Mouse (Mus musculus) neural tube, embryonic 12.5 days (tissue): ENCODE data around the gene Pdgfa. TPM values are rescaled to one million over a fixed set of nuclear protein-coding genes. Genes with fewer than 3 reads are reported as not detected.

Source experiments
- ATAC-seq: fragments of 200-750 bp; cut with Nextera tagmentation; 2 replicates; pipeline ENCODE4 v1.8.0; 2017; ENCODE audit warnings: low read depth, mild to moderate bottlenecking, moderate TSS enrichment, moderate library complexity; ENCODE audit not compliant: low FRiP score
- H3K27ac ChIP-seq: fragments of 300-500 bp; sonication (generic); 2 replicates; pipeline ENCODE4 v1.5.1; 2016
- H3K27me3 ChIP-seq: fragments of 300-500 bp; sonication (generic); replicated peaks from 2 replicates; pipeline ENCODE4 v1.6.1; 2016; ENCODE audit warnings: mild to moderate bottlenecking
- H3K36me3 ChIP-seq: fragments of 300-500 bp; sonication (generic); 2 replicates; pipeline ENCODE4 v1.6.1; 2016; ENCODE audit warnings: mild to moderate bottlenecking
- H3K4me1 ChIP-seq: fragments of 300-500 bp; sonication (generic); 2 replicates; pipeline ENCODE4 v1.6.1; 2016
- H3K4me2 ChIP-seq: fragments of 300-500 bp; sonication (generic); replicated peaks from 2 replicates; pipeline ENCODE4 v1.6.1; 2016; ENCODE audit warnings: mild to moderate bottlenecking
- H3K4me3 ChIP-seq: fragments of 300-500 bp; sonication (generic); 2 replicates; pipeline ENCODE4 v1.5.1; 2016
- H3K9ac ChIP-seq: fragments of 300-500 bp; sonication (generic); 2 replicates; pipeline ENCODE4 v1.6.1; 2016; ENCODE audit warnings: mild to moderate bottlenecking
- H3K9me3 ChIP-seq: fragments of 300-500 bp; sonication (generic); 2 replicates; pipeline ENCODE4 v1.6.1; 2016; ENCODE audit warnings: mild to moderate bottlenecking
- WGBS: fragments of 180-500 bp; shearing (Covaris S2); methylation state at CpG from one replicate; pipeline ENCODE4 v1.1.7; 2016; 5-methylcytosine and 5-hydroxymethylcytosine counted together
- polyA plus RNA-seq: library from polyadenylated mRNA; unstranded; fragments of >200 nt; fragmentation: Nextera tagmentation; extraction: Ambion mirVana; gene quantifications from 2 replicates; pipeline ENCODE4 v1.2.1, GENCODE M21; 2016

The Pdgfa gene
- polyA plus RNA-seq, 1 experiment from 2014 or later: 12.1 TPM

DNA sequence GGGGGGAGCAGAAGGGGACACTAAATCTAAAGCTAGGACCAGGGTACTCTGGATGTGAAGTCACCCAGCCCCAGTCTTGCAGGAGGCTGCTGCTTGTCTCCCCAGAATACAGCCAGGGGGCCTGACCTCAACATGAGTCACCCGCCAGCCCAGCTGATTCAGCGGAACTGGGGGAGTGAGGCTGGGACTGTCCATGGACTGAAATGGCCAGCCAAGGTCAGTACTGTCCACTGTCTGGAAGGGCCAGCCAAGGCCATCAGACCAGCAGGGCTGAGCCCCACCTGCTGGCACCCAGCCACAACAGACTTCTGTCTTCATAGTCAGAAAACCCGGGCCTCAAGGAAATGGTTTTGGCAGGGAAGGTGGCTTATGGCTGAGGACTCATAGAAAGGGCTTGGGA lies 17.9 kb upstream of the Pdgfa start:
- Histone ChIP-seq H3K9me3 (no peaks in the 10 kb centered on the region), H3K4me1 (no peaks in the 10 kb centered on the region; the same call in 1 of the 2 replicates), H3K36me3 (peaks cover 11% of the 10 kb centered on the region; the same call in 1 of the 2 replicates), H3K27ac (no peak overlapping the region), H3K4me2 (no peak overlapping the region), H3K4me3 (no peak overlapping the region), H3K27me3 (no peaks in the 10 kb centered on the region), H3K9ac (no peak overlapping the region)
- WGBS: 65% methylated on average over 3 of the region's 3 CpGs
- no peak for ATAC-seq

DNA sequence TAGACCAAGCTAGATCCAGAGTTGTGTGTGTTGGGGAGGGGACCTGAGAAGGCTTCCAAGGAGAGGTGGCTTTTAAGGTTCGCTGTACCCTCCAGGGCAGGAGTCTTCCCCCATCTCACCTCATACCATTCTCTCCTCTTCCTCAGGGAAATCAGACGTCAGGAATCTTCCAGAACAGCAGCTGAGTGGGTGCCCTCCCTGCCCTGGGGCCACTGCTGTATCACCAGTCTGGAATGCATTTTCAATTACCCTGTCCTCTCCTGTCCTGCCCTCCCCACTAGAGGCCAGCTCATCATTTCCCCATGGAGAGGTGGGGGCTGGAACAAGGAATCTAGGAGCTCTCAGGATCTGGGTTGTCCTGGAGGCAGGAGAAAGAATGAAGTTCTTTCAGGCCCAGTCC lies 13.5 kb upstream of the Pdgfa start:
- Histone ChIP-seq H3K4me3 (no peak overlapping the region), H3K27me3 (no peaks in the 10 kb centered on the region), H3K4me2 (no peak overlapping the region), H3K9me3 (no peaks in the 10 kb centered on the region), H3K4me1 (no peaks in the 10 kb centered on the region; the same call in 1 of the 2 replicates), H3K27ac (no peak overlapping the region), H3K36me3 (no peaks in the 10 kb centered on the region), H3K9ac (no peak overlapping the region)
- 79% methylated on average over 2 of the region's 2 CpGs for WGBS
- no peak for ATAC-seq

DNA sequence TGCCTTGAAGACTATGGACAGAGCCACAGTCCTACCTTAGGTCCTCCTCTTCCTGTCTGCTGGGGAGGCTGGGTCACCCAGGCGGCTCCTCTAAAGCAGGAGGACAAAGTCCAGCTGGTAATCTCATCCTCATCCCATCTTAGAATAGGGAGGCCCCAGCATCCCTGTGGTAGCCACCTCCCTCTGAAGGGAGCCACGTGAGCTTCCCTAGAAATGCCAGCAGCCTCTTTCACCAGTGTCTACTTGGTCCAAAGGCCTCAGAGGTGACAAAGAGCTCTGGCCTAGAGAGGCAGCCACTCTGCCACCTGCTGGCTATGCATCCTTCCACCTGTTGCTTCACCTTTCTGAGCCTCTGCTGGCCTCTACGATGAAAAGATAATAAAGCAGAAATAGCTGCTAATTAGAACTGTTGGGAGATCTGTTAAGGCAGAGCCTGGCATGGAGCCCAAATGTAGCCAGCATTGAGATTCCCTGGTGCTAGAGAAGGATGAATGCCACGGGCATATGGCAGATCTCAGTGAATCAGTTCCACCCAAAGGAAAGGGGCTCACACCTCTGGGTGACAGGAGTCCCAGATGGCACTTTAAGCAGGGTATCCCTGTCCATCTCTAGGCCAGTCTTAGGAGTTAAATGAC lies 10.1 kb upstream of the Pdgfa start:
- H3K9ac ChIP-seq: no peak overlapping the region
- H3K4me3 ChIP-seq: no peak overlapping the region
- H3K4me2 ChIP-seq: no peak overlapping the region
- H3K27me3 ChIP-seq: no peaks in the 10 kb centered on the region
- H3K9me3 ChIP-seq: no peaks in the 10 kb centered on the region
- no peak overlapping the region for H3K27ac ChIP-seq
- ATAC-seq: no peak
- WGBS: 65% methylated on average over 4 of the region's 4 CpGs
- no peaks in the 10 kb centered on the region for H3K36me3 ChIP-seq
- H3K4me1 ChIP-seq: no peaks in the 10 kb centered on the region

DNA sequence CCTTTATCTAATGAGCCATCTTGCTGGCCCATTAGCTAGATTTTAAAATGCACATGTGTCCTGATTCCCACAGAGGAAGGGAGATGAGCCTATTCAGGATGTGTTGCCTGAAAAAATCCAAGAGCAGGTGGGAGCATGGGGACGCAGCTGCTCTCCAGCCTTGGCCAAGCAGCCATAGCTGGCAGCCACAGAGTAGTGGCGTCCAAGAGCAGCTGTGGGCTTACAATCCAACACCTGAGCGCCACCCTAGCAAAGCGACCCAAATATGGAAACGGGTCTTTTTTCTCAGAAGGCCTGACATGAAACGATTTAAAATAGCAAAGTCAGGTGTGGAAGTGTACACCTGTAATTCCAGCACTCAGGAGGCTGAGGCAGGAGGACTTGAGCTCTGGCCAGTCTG lies 7.4 kb upstream of the Pdgfa start:
- Histone ChIP-seq H3K4me3 (no peak overlapping the region), H3K4me2 (no peak overlapping the region), H3K36me3 (no peaks in the 10 kb centered on the region), H3K4me1 (no peaks in the 10 kb centered on the region), H3K9me3 (0 out of 2 replicates have a peak, but pooled peaks cover 6% of the 10 kb centered on the region), H3K27ac (no peak overlapping the region), H3K9ac (no peak overlapping the region), H3K27me3 (peaks cover 7% of the 10 kb centered on the region)
- no peak for ATAC-seq
- 82% methylated on average over 6 of the region's 6 CpGs for WGBS

DNA sequence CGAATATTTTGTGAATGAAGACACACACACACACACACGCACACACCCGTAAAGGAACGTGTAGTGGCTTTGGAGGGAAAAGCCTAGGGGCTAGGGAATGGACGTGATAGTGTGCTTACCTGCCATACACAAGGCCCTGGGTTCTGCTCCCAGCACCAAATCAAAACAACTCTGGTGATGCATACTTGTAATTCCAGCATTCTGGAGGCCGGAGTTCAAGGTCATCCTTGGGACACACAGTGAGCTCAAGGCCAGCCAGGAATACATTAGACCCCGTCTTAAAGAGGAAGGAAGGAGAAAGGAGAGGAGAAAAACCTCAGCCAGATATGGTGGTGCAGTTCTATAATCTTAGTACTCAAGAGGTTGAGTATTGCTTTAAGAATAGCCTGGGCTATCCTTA lies 2.5 kb upstream of the Pdgfa start:
- H3K27me3 ChIP-seq: peaks cover 46% of the 10 kb centered on the region

DNA sequence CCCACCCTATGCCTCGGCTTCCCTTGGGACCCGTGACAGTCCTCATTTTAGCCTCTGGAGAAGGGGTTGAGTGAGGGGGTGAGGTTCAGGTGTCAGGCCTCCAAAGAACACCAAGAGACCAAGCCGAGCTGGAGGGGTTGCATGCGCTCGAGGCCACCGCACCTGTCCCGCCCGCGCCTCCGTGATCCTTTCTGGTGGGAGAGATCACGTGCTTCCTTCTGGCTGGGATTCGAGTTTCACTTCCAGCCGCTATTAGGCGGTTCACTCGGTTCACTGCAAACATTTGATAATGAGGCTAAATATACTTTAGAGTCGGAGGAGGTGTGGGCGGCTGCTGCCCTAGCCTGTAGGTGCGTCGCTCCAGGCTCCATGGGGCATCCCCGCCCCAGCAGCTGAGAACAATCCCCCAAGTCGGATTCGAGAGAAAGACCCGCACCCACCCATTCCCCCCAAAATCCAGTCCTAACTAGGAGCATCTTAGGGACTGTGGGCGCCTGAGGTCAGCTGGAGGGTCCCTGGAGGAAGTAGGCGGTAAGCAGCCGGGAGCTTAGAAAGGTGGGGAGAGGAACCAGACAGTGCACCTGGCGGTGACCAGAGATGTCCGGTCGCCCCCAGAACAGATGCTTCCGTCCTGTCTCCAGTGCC lies 888 bp upstream of the Pdgfa start:
- H3K27me3 ChIP-seq: peaks cover 63% of the 10 kb centered on the region
- no peak for ATAC-seq
- H3K4me2 ChIP-seq: peak overlapping the region; percentile 97
- H3K36me3 ChIP-seq: no peaks in the 10 kb centered on the region
- H3K4me1 ChIP-seq: peaks cover 42% of the 10 kb centered on the region
- peak overlapping the region; percentile 9; the same call in 1 of the 2 replicates for H3K4me3 ChIP-seq
- under 1% methylated on average over 30 of the region's 30 CpGs for WGBS
- H3K9me3 ChIP-seq: 0 out of 2 replicates have a peak, but pooled peaks cover 6% of the 10 kb centered on the region
- H3K27ac ChIP-seq: no peak overlapping the region
- no peak overlapping the region for H3K9ac ChIP-seq

More for the DNA sequence above, 2.5 kb upstream of the Pdgfa start:
- H3K9ac ChIP-seq: no peak overlapping the region
- 0 out of 2 replicates have a peak, but pooled peaks cover 6% of the 10 kb centered on the region for H3K9me3 ChIP-seq
- H3K4me1 ChIP-seq: peaks cover 28% of the 10 kb centered on the region
- H3K4me2 ChIP-seq: no peak overlapping the region
- H3K4me3 ChIP-seq: no peak overlapping the region
- WGBS: 68% methylated on average over 7 of the region's 7 CpGs
- no peak overlapping the region for H3K27ac ChIP-seq
- no peak for ATAC-seq
- no peaks in the 10 kb centered on the region for H3K36me3 ChIP-seq

DNA sequence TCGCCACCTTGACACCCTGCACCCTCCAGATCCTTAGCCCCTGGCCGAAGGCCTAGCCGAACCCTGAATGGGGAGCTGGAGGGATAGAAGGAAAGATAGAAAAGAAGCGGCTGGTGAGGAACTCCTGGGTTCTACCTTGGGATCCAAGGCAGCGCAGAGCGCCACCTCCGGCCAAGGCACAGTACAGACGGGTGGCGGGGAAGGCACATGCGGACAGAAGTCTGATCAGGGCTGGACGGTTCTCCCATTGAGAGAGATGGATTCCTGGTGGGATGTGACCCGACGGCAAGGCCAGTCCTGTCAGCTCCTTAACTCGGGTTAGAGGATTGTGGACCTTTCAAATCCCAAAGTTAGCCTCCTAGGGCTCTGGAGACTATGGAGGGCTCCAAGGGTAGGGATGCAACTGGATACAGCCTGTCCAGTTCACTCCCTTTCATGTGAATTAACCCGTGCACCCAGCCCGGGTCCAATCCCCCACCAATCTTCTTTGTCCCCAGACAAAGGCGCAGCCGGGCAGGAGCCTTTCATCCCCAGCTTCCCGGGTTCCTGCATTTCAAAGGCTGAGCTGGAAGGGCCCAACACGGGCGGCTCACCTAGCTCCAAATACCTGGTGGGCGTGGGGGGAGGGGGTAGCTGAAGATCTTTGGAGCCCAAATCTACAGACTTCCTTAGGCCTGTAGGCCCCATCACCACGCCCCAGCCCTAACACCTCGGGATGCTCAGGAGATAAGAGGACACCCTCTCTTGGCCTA lies 672 bp downstream of the Pdgfa start:
- H3K36me3 ChIP-seq: no peaks in the 10 kb centered on the region
- H3K4me2 ChIP-seq: peak overlapping the region; percentile 97
- H3K27me3 ChIP-seq: peaks cover 79% of the 10 kb centered on the region
- peak overlapping the region; percentile 65 for H3K4me3 ChIP-seq
- H3K9ac ChIP-seq: peak overlapping the region; percentile 75; the same call in 1 of the 2 replicates
- no peak for ATAC-seq
- peaks cover 56% of the 10 kb centered on the region for H3K4me1 ChIP-seq
- H3K27ac ChIP-seq: no peak overlapping the region
- under 1% methylated on average over 24 of the region's 24 CpGs for WGBS
- no peaks in the 10 kb centered on the region for H3K9me3 ChIP-seq

DNA sequence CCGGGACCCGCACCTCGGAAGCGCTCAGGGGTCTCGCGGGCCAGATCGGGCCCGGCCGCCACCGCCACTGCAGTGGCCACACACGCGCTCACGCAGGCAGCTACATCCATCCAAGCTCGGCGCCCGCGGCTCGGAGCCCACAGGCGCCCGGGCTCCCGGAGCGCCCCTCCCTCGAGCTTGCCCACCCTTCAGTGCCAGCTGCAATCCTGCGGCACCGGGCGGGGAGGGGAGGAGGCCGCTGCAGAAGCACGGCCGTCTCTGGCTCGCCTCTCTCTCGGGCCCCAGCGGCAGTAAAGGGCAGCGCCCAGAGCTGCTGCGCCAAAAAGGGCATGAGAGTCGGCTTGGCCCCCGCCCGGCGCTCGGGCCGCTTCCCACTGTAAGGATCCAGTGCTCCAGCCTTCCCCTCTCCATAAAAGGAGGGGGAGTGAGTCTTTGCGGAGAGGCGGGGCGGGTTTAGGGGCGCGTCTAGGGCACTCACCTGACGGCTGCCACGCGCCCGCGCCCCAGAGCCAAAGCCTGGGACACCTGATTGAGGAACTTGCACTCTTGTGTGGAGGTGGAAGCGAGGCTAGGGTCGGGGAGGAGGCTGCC lies 1.4 kb downstream of the Pdgfa start:
- peaks cover 58% of the 10 kb centered on the region for H3K4me1 ChIP-seq
- peak overlapping the region; percentile 75 for H3K9ac ChIP-seq
- no peak overlapping the region for H3K27ac ChIP-seq
- no peaks in the 10 kb centered on the region for H3K36me3 ChIP-seq
- peaks cover 85% of the 10 kb centered on the region for H3K27me3 ChIP-seq
- H3K4me3 ChIP-seq: peak overlapping the region; percentile 65
- H3K9me3 ChIP-seq: no peaks in the 10 kb centered on the region
- ATAC-seq: peak; percentile 52
- 1% methylated on average over 51 of the region's 52 CpGs for WGBS
- peak overlapping the region; percentile 97 for H3K4me2 ChIP-seq

DNA sequence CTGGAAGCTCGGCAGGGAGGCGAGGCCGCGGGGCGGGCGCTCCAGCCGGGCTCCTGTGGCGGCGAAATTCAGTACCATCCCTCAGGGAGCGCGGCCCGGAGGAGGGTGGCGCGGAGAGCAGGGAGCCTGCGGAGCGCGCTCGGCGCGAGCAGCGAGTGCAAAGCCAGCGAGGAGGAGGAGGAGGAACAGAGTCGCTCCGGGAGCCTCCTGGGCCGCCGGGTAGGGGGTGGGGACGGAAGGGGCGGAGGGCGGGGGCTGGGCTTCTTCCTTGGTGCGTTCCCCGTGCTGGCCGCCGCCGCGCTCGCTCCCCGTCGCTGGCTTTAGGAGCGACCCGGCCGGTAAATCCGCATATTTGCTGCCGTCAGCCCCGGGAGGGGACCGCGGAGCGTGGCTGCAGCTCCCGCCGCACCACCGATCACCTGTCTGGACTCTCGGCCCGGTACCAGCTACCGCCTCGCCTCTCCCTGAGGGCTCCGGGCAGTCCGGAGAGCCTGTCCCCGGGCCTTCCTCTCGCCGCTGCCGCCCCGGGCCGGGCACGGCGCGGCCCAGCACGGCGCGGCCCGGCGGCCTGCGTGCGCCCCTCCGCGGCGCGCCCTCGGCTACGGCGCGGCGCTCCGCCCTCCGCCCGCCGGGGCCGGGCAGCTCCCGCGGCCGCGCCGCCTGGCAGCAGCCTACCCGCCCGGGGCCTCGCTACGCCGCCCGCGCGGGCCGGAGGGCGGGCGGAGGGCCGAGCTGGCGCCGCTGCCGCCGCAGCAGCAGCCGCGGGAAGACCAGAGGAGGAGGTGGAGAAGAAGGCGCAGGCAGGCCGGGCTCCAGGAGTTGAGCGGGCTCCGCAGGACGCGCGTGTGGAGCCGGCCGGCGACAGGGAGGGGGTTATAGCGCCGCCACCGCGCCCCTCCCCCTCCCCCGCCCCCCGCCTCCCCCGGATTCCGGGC lies 2.1 kb downstream of the Pdgfa start:
- peak overlapping the region; percentile 64; the same call in 1 of the 2 replicates for H3K27ac ChIP-seq
- peaks cover 83% of the 10 kb centered on the region for H3K27me3 ChIP-seq
- peak overlapping the region; percentile 75 for H3K9ac ChIP-seq

DNA sequence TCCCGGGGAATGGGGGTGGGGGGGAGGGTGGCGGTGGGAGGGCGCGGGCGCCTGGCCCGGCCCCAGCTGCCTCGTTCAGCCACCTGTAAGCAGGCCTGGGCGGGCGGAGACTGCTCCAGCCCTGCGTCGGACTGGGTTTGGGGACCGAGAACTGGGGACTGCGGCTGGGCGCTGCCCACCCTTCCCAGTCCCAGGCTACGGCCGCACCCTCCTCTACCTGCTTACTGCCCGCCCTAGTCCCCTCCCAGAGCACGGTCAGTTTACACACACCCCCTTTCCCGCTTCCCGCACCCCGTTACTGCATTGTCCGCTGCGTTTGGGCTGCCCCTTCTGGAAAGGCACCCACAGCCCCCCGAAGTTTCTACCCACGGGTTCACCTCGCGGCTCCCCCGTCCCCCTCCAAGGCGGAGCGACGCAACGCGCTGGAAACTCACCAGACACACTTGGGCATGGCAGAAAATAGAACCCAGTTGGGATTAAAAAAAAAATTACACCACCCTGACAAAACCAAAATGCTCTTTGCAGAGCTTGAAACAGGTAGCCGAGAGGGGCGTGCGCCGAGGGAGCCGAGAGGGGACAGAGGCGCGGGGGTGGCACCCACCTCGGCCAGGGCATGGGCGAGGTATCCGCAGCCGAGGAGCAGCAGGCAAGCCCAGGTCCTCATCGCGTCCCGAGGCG lies 2.9 kb downstream of the Pdgfa start:
- Histone ChIP-seq H3K27ac (peak overlapping the region; percentile 64; the same call in 1 of the 2 replicates), H3K4me1 (peaks cover 58% of the 10 kb centered on the region), H3K9ac (peak overlapping the region; percentile 75), H3K27me3 (peaks cover 75% of the 10 kb centered on the region), H3K9me3 (no peaks in the 10 kb centered on the region), H3K4me2 (peak overlapping the region; percentile 97), H3K4me3 (peak overlapping the region; percentile 65), H3K36me3 (no peaks in the 10 kb centered on the region)
- ATAC-seq: peak; percentile 14
- WGBS: under 1% methylated on average over 45 of the region's 48 CpGs

More for the DNA sequence above, 2.1 kb downstream of the Pdgfa start:
- peaks cover 58% of the 10 kb centered on the region for H3K4me1 ChIP-seq
- H3K9me3 ChIP-seq: no peaks in the 10 kb centered on the region
- under 1% methylated on average over 107 of the region's 127 CpGs for WGBS
- H3K4me3 ChIP-seq: peak overlapping the region; percentile 65
- peak; percentile 26 for ATAC-seq
- H3K4me2 ChIP-seq: peak overlapping the region; percentile 97
- H3K36me3 ChIP-seq: no peaks in the 10 kb centered on the region
